Mouse (Mus musculus) heart, postnatal 0 days (tissue): ENCODE measurements at regions not wholly inside any gene's neighbourhood (a gene's known extent, or its start where the extent isn't known, plus 50 kb on each side); places are given as distances from the start of the nearest gene placed in this dataset.

ENCODE experiments used
- ATAC-seq: fragments of 200-750 bp; cut with Nextera tagmentation; 2 replicates; pipeline ENCODE4 v1.8.0; 2017; ENCODE audit warnings: low read depth, moderate number of reproducible peaks, moderate library complexity; ENCODE audit not compliant: insufficient read depth
- DNase-seq: peaks from one replicate; pipeline ENCODE4 v3.0.0-alpha.2; 2016; ENCODE audit warnings: low spot score
- H3K27ac ChIP-seq: fragments of 300-500 bp; sonication (generic); 2 replicates; pipeline ENCODE4 v1.5.1; 2014; ENCODE audit warnings: low read depth, mild to moderate bottlenecking
- H3K27me3 ChIP-seq: fragments of 300-500 bp; sonication (generic); 2 replicates; pipeline ENCODE4 v1.6.1; 2014; ENCODE audit warnings: low read length, mixed read lengths; ENCODE audit not compliant: control insufficient read depth, insufficient read depth
- H3K36me3 ChIP-seq: fragments of 300-500 bp; sonication (generic); replicated peaks from 2 replicates; pipeline ENCODE4 v1.6.1; 2014; ENCODE audit warnings: low read length, mixed read lengths; ENCODE audit not compliant: control insufficient read depth, insufficient read depth
- H3K4me1 ChIP-seq: fragments of 300-500 bp; sonication (generic); 2 replicates; pipeline ENCODE4 v1.6.1; 2014; ENCODE audit warnings: antibody characterized with exemption; ENCODE audit not compliant: control insufficient read depth, insufficient read depth
- H3K4me2 ChIP-seq: fragments of 300-500 bp; sonication (generic); 2 replicates; pipeline ENCODE4 v1.6.1; 2014; ENCODE audit warnings: low read depth, mild to moderate bottlenecking, low read length, moderate library complexity
- H3K4me3 ChIP-seq: fragments of 300-500 bp; sonication (generic); 2 replicates; pipeline ENCODE4 v1.5.1; 2014; ENCODE audit warnings: low read depth, low read length
- H3K9ac ChIP-seq: fragments of 300-500 bp; sonication (generic); replicated peaks from 2 replicates; pipeline ENCODE4 v1.6.1; 2014; ENCODE audit warnings: low read depth, low read length, mixed read lengths
- H3K9me3 ChIP-seq: fragments of 300-500 bp; sonication (generic); replicated peaks from 2 replicates; pipeline ENCODE4 v1.6.1; 2016; ENCODE audit warnings: low read length; ENCODE audit not compliant: control insufficient read depth
- CTCF ChIP-seq: IDR thresholded peaks from 2 replicates; pipeline ENCODE4 v1.5.1; 2016; ENCODE audit warnings: antibody characterized with exemption, control low read depth, low read depth
- EP300 ChIP-seq: IDR thresholded peaks from 2 replicates; pipeline ENCODE4 v1.6.1; 2016; ENCODE audit warnings: antibody characterized with exemption, low read depth
- WGBS: fragments of 180-500 bp; shearing (Covaris S2); extraction: QIAGEN DNeasy Blood & Tissue Kit; methylation state at CpG from one replicate; pipeline ENCODE4 v1.1.7; 2014; 5-methylcytosine and 5-hydroxymethylcytosine counted together

- no peaks in the 10 kb centered on the region for H3K27me3 ChIP-seq
- DNase-seq (no peak), ATAC-seq (no peak)
- H3K9ac ChIP-seq, result no peak overlapping the region
- no peak overlapping the region for H3K4me2 ChIP-seq
- no peak for TF ChIP-seq EP300
- no peak for TF ChIP-seq CTCF
- no peaks in the 10 kb centered on the region for H3K4me1 ChIP-seq
- H3K9me3 ChIP-seq, result no peaks in the 10 kb centered on the region
- 69% methylated on average over 1 of the region's 1 CpGs for WGBS
- H3K27ac ChIP-seq, result no peak overlapping the region
- no peak overlapping the region for H3K4me3 ChIP-seq
- H3K36me3 ChIP-seq, result no peaks in the 10 kb centered on the region
These were observed 627.3 kb upstream of the Tmprss15 start for GRCm38 (mm10) chr16:79718230-79718629.

- H3K27me3 ChIP-seq, result no peaks in the 10 kb centered on the region
- 57% methylated on average over 2 of the region's 2 CpGs for WGBS
- DNase-seq (no peak), ATAC-seq (no peak)
- no peaks in the 10 kb centered on the region for H3K4me1 ChIP-seq
- H3K4me3 ChIP-seq, result no peak overlapping the region
- TF ChIP-seq CTCF, result no peak
- no peak for TF ChIP-seq EP300
- H3K36me3 ChIP-seq, result no peaks in the 10 kb centered on the region
- H3K9ac ChIP-seq, result no peak overlapping the region
- H3K9me3 ChIP-seq, result no peaks in the 10 kb centered on the region
- H3K27ac ChIP-seq, result no peak overlapping the region
- H3K4me2 ChIP-seq, result no peak overlapping the region
These were observed 601.5 kb upstream of the Tmprss15 start for GRCm38 (mm10) chr16:79692444-79692843.

GRCm38 (mm10) chr16:79651162-79651741 is 560.4 kb upstream of the Tmprss15 start:
- DNase-seq (no peak), ATAC-seq (no peak)
- Histone ChIP-seq H3K27me3 (no peaks in the 10 kb centered on the region), H3K36me3 (no peaks in the 10 kb centered on the region), H3K27ac (no peak overlapping the region), H3K9me3 (no peaks in the 10 kb centered on the region), H3K9ac (no peak overlapping the region), H3K4me1 (no peaks in the 10 kb centered on the region), H3K4me3 (no peak overlapping the region), H3K4me2 (no peak overlapping the region)
- no peak for TF ChIP-seq CTCF
- TF ChIP-seq EP300, result no peak
- WGBS, result 68% methylated on average over 6 of the region's 6 CpGs

- Histone ChIP-seq H3K36me3 (no peaks in the 10 kb centered on the region), H3K4me3 (no peak overlapping the region), H3K4me1 (no peaks in the 10 kb centered on the region), H3K27me3 (no peaks in the 10 kb centered on the region), H3K9me3 (no peaks in the 10 kb centered on the region), H3K9ac (no peak overlapping the region), H3K4me2 (no peak overlapping the region), H3K27ac (no peak overlapping the region)
- DNase-seq, result no peak
- no peak for ATAC-seq
- no peak for TF ChIP-seq CTCF
- TF ChIP-seq EP300, result no peak
- 68% methylated on average over 3 of the region's 3 CpGs for WGBS
These were observed 550.0 kb upstream of the Tmprss15 start for GRCm38 (mm10) chr16:79640898-79641297.

GRCm38 (mm10) chr16:79627139-79627538 is 536.2 kb upstream of the Tmprss15 start:
- Histone ChIP-seq H3K27ac (no peak overlapping the region), H3K36me3 (no peaks in the 10 kb centered on the region), H3K4me1 (no peaks in the 10 kb centered on the region), H3K4me2 (no peak overlapping the region), H3K27me3 (no peaks in the 10 kb centered on the region), H3K9me3 (no peaks in the 10 kb centered on the region), H3K9ac (no peak overlapping the region), H3K4me3 (no peak overlapping the region)
- ATAC-seq (no peak), DNase-seq (no peak)
- WGBS, result 45% methylated on average over 1 of the region's 1 CpGs
- TF ChIP-seq CTCF, result no peak
- TF ChIP-seq EP300, result no peak

- Histone ChIP-seq H3K4me3 (no peak overlapping the region), H3K27me3 (no peaks in the 10 kb centered on the region), H3K36me3 (no peaks in the 10 kb centered on the region), H3K27ac (no peak overlapping the region), H3K4me1 (no peaks in the 10 kb centered on the region), H3K4me2 (no peak overlapping the region), H3K9ac (no peak overlapping the region), H3K9me3 (no peaks in the 10 kb centered on the region)
- DNase-seq, result no peak
- ATAC-seq, result no peak
- 76% methylated on average over 5 of the region's 5 CpGs for WGBS
- TF ChIP-seq EP300, result no peak
- no peak for TF ChIP-seq CTCF
These were observed 520.1 kb upstream of the Tmprss15 start for GRCm38 (mm10) chr16:79611002-79611401.
